Mouse (Mus musculus) splenic B cell, adult 2 months (primary cell): ENCODE results near the gene Macf1.
"Not testable (repeated sequence)": the region's sequence is repeated elsewhere in the genome, so short reads cannot be mapped to it uniquely, and the experiment has no call there.

Source experiments
- DNase-seq: peaks from one replicate; pipeline ENCODE4 v3.0.0-alpha.2; 2011; ENCODE audit warnings: low read depth, low spot score
- H3K27me3 ChIP-seq: 2 replicates; pipeline ENCODE4 v1.6.1; 2012; ENCODE audit warnings: mild to moderate bottlenecking, low read length, moderate library complexity, mixed read lengths; ENCODE audit not compliant: control insufficient read depth, poor library complexity, insufficient read depth, severe bottlenecking
- H3K36me3 ChIP-seq: 2 replicates; pipeline ENCODE4 v1.6.1; 2012; ENCODE audit warnings: mild to moderate bottlenecking, low read length, moderate library complexity, mixed read lengths; ENCODE audit not compliant: control insufficient read depth, poor library complexity, insufficient read depth, severe bottlenecking

The Macf1 gene

GRCm38 (mm10) chr4:123333151-123333550 lies 351.0 kb downstream of the Macf1 start:
- no peak for DNase-seq
- H3K36me3 ChIP-seq: no peaks in the 10 kb centered on the region

GRCm38 (mm10) chr4:123331961-123332360 lies 352.2 kb downstream of the Macf1 start:
- not testable (repeated sequence) for H3K27me3 ChIP-seq, DNase-seq, H3K36me3 ChIP-seq

More at GRCm38 (mm10) chr4:123333151-123333550, 351.0 kb downstream of the Macf1 start:
- H3K27me3 ChIP-seq: no peaks in the 10 kb centered on the region

- H3K27me3 ChIP-seq: no peaks in the 10 kb centered on the region
- DNase-seq: no peak
- no peaks in the 10 kb centered on the region for H3K36me3 ChIP-seq
Measured at GRCm38 (mm10) chr4:123331326-123331725, 352.8 kb downstream of the Macf1 start.

- no peak for DNase-seq
- Histone ChIP-seq H3K36me3 (no peaks in the 10 kb centered on the region), H3K27me3 (no peaks in the 10 kb centered on the region)
Measured at GRCm38 (mm10) chr4:123328946-123329345, 355.2 kb downstream of the Macf1 start.

GRCm38 (mm10) chr4:123327630-123328029 lies 356.5 kb downstream of the Macf1 start:
- DNase-seq: no peak
- H3K36me3 ChIP-seq: no peaks in the 10 kb centered on the region
- H3K27me3 ChIP-seq: no peaks in the 10 kb centered on the region

GRCm38 (mm10) chr4:123326087-123326486 lies 358.1 kb downstream of the Macf1 start:
- no peak for DNase-seq
- Histone ChIP-seq H3K36me3 (no peaks in the 10 kb centered on the region), H3K27me3 (no peaks in the 10 kb centered on the region)

- H3K36me3 ChIP-seq: no peaks in the 10 kb centered on the region
- no peak for DNase-seq
Measured at GRCm38 (mm10) chr4:123323534-123323933, 360.6 kb downstream of the Macf1 start, which contains the start of gene Oxct2a. Gene Oxct2a, minus strand, starts transcription at chr4:123323634.

GRCm38 (mm10) chr4:123322910-123323309 lies 361.2 kb downstream of the Macf1 start:
- not testable (repeated sequence) for H3K27me3 ChIP-seq, DNase-seq, H3K36me3 ChIP-seq

More at GRCm38 (mm10) chr4:123323534-123323933, 360.6 kb downstream of the Macf1 start, which contains the start of gene Oxct2a:
- no peaks in the 10 kb centered on the region for H3K27me3 ChIP-seq

GRCm38 (mm10) chr4:123314497-123314896 lies 369.7 kb downstream of the Macf1 start:
- DNase-seq: no peak
- H3K27me3 ChIP-seq: no peaks in the 10 kb centered on the region; the same call in 1 of the 2 replicates

GRCm38 (mm10) chr4:123313010-123313409 lies 371.1 kb downstream of the Macf1 start:
- Histone ChIP-seq H3K36me3 (no peaks in the 10 kb centered on the region), H3K27me3 (no peaks in the 10 kb centered on the region; the same call in 1 of the 2 replicates)
- DNase-seq: peak; percentile 15

More at GRCm38 (mm10) chr4:123314497-123314896, 369.7 kb downstream of the Macf1 start:
- H3K36me3 ChIP-seq: no peaks in the 10 kb centered on the region

GRCm38 (mm10) chr4:123311845-123312244 lies 372.3 kb downstream of the Macf1 start:
- Histone ChIP-seq H3K27me3 (no peaks in the 10 kb centered on the region; the same call in 1 of the 2 replicates), H3K36me3 (no peaks in the 10 kb centered on the region)
- peak; percentile 54 for DNase-seq

- no peak for DNase-seq
- H3K36me3 ChIP-seq: no peaks in the 10 kb centered on the region
- H3K27me3 ChIP-seq: no peaks in the 10 kb centered on the region; the same call in 1 of the 2 replicates
Measured at GRCm38 (mm10) chr4:123308292-123308691, 375.9 kb downstream of the Macf1 start.

GRCm38 (mm10) chr4:123306999-123307398 lies 377.2 kb downstream of the Macf1 start:
- Histone ChIP-seq H3K27me3 (no peaks in the 10 kb centered on the region), H3K36me3 (peaks cover 2% of the 10 kb centered on the region; the same call in 1 of the 2 replicates)
- no peak for DNase-seq

GRCm38 (mm10) chr4:123305789-123306188 lies 378.4 kb downstream of the Macf1 start:
- DNase-seq: peak; percentile 69
- Histone ChIP-seq H3K36me3 (peaks cover 2% of the 10 kb centered on the region; the same call in 1 of the 2 replicates), H3K27me3 (no peaks in the 10 kb centered on the region)
